Mouse (Mus musculus) activated CD4-positive, CD25-positive, alpha-beta regulatory T cell (primary cell): ENCODE measurements around the gene 4930444G20Rik. TPM values are rescaled to one million over a fixed set of nuclear protein-coding genes. Genes with fewer than 3 reads are reported as not detected.

Source experiments
- polyA plus RNA-seq, 2 experiments: library from polyadenylated mRNA; unstranded; fragments of 100-300 nt; shearing (Covaris generic); gene quantifications; one replicate each; pipeline ENCODE4 v1.2.1; 2017

4930444G20Rik gene
- not detected for polyA plus RNA-seq

GRCm38 (mm10) chr10:22067979-22068378, at the start of gene 4930444G20Rik:
Gene 4930444G20Rik (minus strand): TSS chr10:22068079.

Other genes starting within 250 kb of the 4930444G20Rik start
- gene Sgk1, start 185.9 kb downstream of the 4930444G20Rik start, polyA plus RNA-seq = 10 to 100 TPM; 42.1 to 52.5 TPM
- 10 to 100 TPM; 16.0 to 18.6 TPM for gene E030030I06Rik, start 81.2 kb upstream of the 4930444G20Rik start, polyA plus RNA-seq
- under 1 TPM; 0.45 TPM for gene Raet1e, start 90.5 kb upstream of the 4930444G20Rik start, polyA plus RNA-seq
- 1 to 10 TPM; 4.6 to 6.9 TPM for gene H60b, start 90.5 kb upstream of the 4930444G20Rik start, polyA plus RNA-seq